Mouse (Mus musculus) forebrain, embryonic 16.5 days (tissue): ENCODE data around the gene Lin52. TPM values are rescaled to one million over a fixed set of nuclear protein-coding genes. Genes with fewer than 3 reads are reported as not detected.
"Not testable (repeated sequence)": the region's sequence is repeated elsewhere in the genome, so short reads cannot be mapped to it uniquely, and the experiment has no call there.

Source experiments
- ATAC-seq: fragments of 200-750 bp; cut with Nextera tagmentation; 2 replicates; pipeline ENCODE4 v1.8.0; 2017; ENCODE audit warnings: mild to moderate bottlenecking, moderate library complexity
- H3K27ac ChIP-seq: fragments of 300-500 bp; sonication (generic); 2 replicates; pipeline ENCODE4 v1.5.1; 2014; ENCODE audit warnings: low read length, control low read depth
- H3K27me3 ChIP-seq: fragments of 300-500 bp; sonication (generic); replicated peaks from 2 replicates; pipeline ENCODE4 v1.6.1; 2014; ENCODE audit warnings: low read length; ENCODE audit not compliant: control insufficient read depth, insufficient read depth
- H3K36me3 ChIP-seq: fragments of 300-500 bp; sonication (generic); 2 replicates; pipeline ENCODE4 v1.6.1; 2014; ENCODE audit not compliant: control insufficient read depth, insufficient read depth
- H3K4me1 ChIP-seq: fragments of 300-500 bp; sonication (generic); replicated peaks from 2 replicates; pipeline ENCODE4 v1.6.1; 2014; ENCODE audit warnings: low read length; ENCODE audit not compliant: control insufficient read depth, insufficient read depth
- H3K4me2 ChIP-seq: fragments of 300-500 bp; sonication (generic); 2 replicates; pipeline ENCODE4 v1.6.1; 2014; ENCODE audit warnings: mild to moderate bottlenecking, low read length, control low read depth
- H3K4me3 ChIP-seq: fragments of 300-500 bp; sonication (generic); replicated peaks from 2 replicates; pipeline ENCODE4 v1.5.1; 2014; ENCODE audit warnings: mild to moderate bottlenecking, low read length, control low read depth
- H3K9ac ChIP-seq: fragments of 300-500 bp; sonication (generic); replicated peaks from 2 replicates; pipeline ENCODE4 v1.6.1; 2014; ENCODE audit warnings: low read depth, low read length, control low read depth
- H3K9me3 ChIP-seq: fragments of 300-500 bp; sonication (generic); 2 replicates; pipeline ENCODE4 v1.6.1; 2016; ENCODE audit warnings: low read length; ENCODE audit not compliant: control insufficient read depth
- WGBS: fragments of 180-500 bp; shearing (Covaris S2); extraction: QIAGEN DNeasy Blood & Tissue Kit; methylation state at CpG from one replicate; pipeline ENCODE4 v1.1.7; 2014; 5-methylcytosine and 5-hydroxymethylcytosine counted together
- polyA plus RNA-seq: library from polyadenylated mRNA; unstranded; fragments of >200 nt; fragmentation: Nextera tagmentation; extraction: Ambion mirVana; gene quantifications from 2 replicates; pipeline ENCODE4 v1.2.1, GENCODE M21; 2015

The Lin52 gene
- polyA plus RNA-seq, 1 experiment from 2014 or later = 40.3 TPM

DNA sequence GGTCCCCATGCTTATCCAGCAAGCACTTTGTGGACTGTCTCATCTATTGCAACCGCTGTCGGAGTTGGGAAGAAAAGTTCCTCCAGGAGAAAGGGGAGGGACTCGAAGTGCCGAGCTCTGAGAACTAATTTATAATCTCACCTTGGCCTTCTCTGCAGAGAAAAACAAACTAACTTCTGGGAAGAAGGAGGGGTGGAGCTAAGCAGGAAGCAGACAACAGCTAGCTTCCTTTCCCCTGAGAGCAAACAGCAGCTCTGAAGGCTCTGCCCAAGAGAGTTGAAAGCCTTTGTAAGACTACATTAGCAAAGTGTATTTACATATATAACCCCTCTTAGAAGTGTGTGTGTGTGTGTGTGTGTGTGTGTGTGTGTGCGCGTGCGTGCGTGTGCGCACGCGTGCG is 74.2 kb downstream of the Lin52 start:
- H3K9me3 ChIP-seq = no peaks in the 10 kb centered on the region; the same call in 1 of the 2 replicates
- H3K4me3 ChIP-seq = no peak overlapping the region
- H3K9ac ChIP-seq = no peak overlapping the region
- H3K27me3 ChIP-seq = no peaks in the 10 kb centered on the region
- H3K4me2 ChIP-seq = no peak overlapping the region
- H3K27ac ChIP-seq = no peak overlapping the region
- H3K4me1 ChIP-seq = peaks cover 11% of the 10 kb centered on the region
- 84% methylated on average over 12 of the region's 12 CpGs for WGBS
- ATAC-seq = no peak
- no peaks in the 10 kb centered on the region for H3K36me3 ChIP-seq

DNA sequence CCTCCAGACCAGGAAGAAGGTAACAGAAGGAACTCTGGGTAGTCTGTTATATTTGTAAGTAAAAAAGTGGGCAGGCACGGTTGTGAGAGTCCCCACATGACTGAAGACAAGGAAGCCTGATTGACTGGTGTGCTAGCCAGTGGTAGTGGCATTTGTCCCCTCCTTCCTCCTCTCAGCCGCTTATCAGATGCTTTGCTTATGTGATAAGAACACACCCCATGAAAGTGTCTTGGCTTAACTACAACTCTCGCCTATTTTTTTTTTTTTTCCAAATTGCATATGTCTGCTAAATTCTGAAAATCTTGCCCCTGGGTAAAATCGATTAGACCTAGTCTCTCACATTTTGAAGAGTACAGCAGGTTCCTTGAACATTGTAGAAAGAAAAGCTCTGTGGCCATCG is 79.2 kb downstream of the Lin52 start:
- H3K4me2 ChIP-seq = no peak overlapping the region
- H3K9me3 ChIP-seq = no peaks in the 10 kb centered on the region; the same call in 1 of the 2 replicates
- H3K36me3 ChIP-seq = no peaks in the 10 kb centered on the region
- WGBS = 88% methylated on average over 5 of the region's 5 CpGs
- no peaks in the 10 kb centered on the region for H3K27me3 ChIP-seq
- H3K27ac ChIP-seq = no peak overlapping the region
- no peak overlapping the region for H3K9ac ChIP-seq
- no peak overlapping the region for H3K4me3 ChIP-seq
- ATAC-seq = no peak
- H3K4me1 ChIP-seq = peaks cover 28% of the 10 kb centered on the region

DNA sequence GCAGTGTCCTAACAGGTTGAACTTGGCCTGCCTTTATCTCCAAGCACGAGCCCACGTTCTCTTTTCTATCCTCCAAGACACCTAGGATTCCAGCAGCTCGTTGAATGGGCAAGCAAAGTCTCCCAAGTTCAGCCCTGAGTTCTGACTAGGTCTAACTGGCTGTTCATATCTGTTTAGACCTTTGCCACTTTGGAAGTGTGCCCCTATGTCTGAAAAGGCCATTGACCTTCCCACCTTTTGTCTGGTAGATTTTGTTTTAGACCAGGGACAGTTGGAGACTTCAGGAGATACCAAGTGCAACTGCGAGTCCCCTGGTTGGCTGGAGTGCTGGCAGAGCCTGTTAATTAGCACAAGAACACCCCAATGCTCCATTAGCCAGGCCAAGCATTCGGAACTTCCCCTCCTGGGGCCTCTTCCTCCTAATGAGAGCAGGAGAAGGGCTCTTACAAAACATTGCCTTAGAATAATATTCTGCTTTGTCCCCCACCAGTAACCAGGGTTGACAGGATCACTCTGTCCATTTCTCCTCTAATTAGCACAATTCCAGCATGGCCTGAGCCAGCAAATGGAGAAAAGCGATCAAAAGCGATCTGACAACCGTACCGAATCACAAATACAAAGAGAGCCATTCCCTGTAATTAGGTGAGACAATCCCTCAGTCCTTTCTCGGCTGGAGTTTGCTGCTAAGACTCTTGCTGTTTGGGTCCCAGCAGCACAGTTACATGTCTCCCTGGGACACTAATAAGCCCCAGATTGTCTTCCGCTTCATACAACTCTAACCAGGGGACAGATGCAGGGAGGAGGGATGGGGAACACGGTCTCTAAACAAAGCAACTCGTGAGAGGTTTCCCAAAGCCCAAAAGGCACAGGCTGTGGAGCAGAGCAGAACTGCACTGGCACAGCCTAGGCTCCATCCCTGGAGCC is 80.9 kb downstream of the Lin52 start:
- H3K27me3 ChIP-seq = no peaks in the 10 kb centered on the region
- H3K9me3 ChIP-seq = no peaks in the 10 kb centered on the region
- no peak overlapping the region for H3K4me3 ChIP-seq
- no peaks in the 10 kb centered on the region for H3K36me3 ChIP-seq
- no peak overlapping the region; the same call in 1 of the 2 replicates for H3K4me2 ChIP-seq
- peak; percentile 93 for ATAC-seq
- H3K9ac ChIP-seq = no peak overlapping the region
- 6% methylated on average over 13 of the region's 13 CpGs for WGBS
- H3K4me1 ChIP-seq = peaks cover 24% of the 10 kb centered on the region
- H3K27ac ChIP-seq = peak overlapping the region; percentile 52

GRCm38 (mm10) chr12:84532830-84533199 is 81.6 kb downstream of the Lin52 start:
- no peaks in the 10 kb centered on the region for H3K27me3 ChIP-seq
- H3K27ac ChIP-seq = peak overlapping the region; percentile 52
- H3K9ac ChIP-seq = no peak overlapping the region
- 17% methylated on average over 8 of the region's 8 CpGs for WGBS
- ATAC-seq = no peak
- H3K4me3 ChIP-seq = no peak overlapping the region
- H3K4me1 ChIP-seq = peaks cover 24% of the 10 kb centered on the region
- no peaks in the 10 kb centered on the region for H3K9me3 ChIP-seq
- H3K4me2 ChIP-seq = no peak overlapping the region
- no peaks in the 10 kb centered on the region for H3K36me3 ChIP-seq

- H3K4me3 ChIP-seq = no peak overlapping the region
- H3K27ac ChIP-seq = no peak overlapping the region
- no peak overlapping the region for H3K4me2 ChIP-seq
- no peaks in the 10 kb centered on the region for H3K27me3 ChIP-seq
- H3K36me3 ChIP-seq = no peaks in the 10 kb centered on the region
- 61% methylated on average over 7 of the region's 7 CpGs for WGBS
- no peak overlapping the region for H3K9ac ChIP-seq
- peaks cover 27% of the 10 kb centered on the region for H3K4me1 ChIP-seq
- no peaks in the 10 kb centered on the region for H3K9me3 ChIP-seq
- no peak for ATAC-seq
Measured at GRCm38 (mm10) chr12:84533706-84534486, 82.7 kb downstream of the Lin52 start.

GRCm38 (mm10) chr12:84539537-84539936 is 88.3 kb downstream of the Lin52 start:
- not testable (repeated sequence) for H3K4me2 ChIP-seq, H3K9ac ChIP-seq, H3K36me3 ChIP-seq, H3K9me3 ChIP-seq, H3K27me3 ChIP-seq, ATAC-seq, H3K4me3 ChIP-seq, H3K27ac ChIP-seq
- H3K4me1 ChIP-seq = peaks cover 12% of the 10 kb centered on the region
- 81% methylated on average over 2 of the region's 3 CpGs for WGBS

GRCm38 (mm10) chr12:84541391-84541958 is 90.3 kb downstream of the Lin52 start:
- no peak overlapping the region for H3K4me3 ChIP-seq

DNA sequence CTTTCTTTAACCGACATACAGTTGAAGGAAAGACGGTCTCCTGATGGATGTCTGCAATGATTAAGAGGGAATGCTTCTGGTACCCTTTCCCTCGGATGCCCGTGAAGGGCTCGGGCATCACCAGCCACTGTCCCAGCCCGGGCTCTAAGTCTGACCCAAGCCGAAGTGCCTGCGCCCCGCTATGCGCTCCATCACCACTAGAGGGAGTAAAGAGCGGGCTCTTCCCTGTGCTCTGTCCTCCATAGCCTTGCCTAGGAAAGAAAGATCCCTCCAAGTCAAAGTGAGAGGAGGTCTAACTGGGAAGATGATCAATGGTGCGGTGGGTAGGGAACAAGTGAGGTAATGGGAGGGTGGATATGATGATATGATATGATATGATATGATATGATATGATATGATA is 94.8 kb downstream of the Lin52 start:
- no peak overlapping the region for H3K4me2 ChIP-seq
- no peak overlapping the region for H3K4me3 ChIP-seq
- ATAC-seq = peak; percentile 82
- no peaks in the 10 kb centered on the region for H3K36me3 ChIP-seq
- no peak overlapping the region for H3K9ac ChIP-seq
- H3K9me3 ChIP-seq = no peaks in the 10 kb centered on the region
- peaks cover 10% of the 10 kb centered on the region for H3K4me1 ChIP-seq
- no peaks in the 10 kb centered on the region for H3K27me3 ChIP-seq
- no peak overlapping the region for H3K27ac ChIP-seq
- 2% methylated on average over 12 of the region's 12 CpGs for WGBS

More at GRCm38 (mm10) chr12:84541391-84541958, 90.3 kb downstream of the Lin52 start:
- H3K27me3 ChIP-seq = no peaks in the 10 kb centered on the region
- H3K4me1 ChIP-seq = peaks cover 12% of the 10 kb centered on the region
- 16% methylated on average over 11 of the region's 11 CpGs for WGBS
- H3K36me3 ChIP-seq = no peaks in the 10 kb centered on the region
- ATAC-seq = no peak; the same call in 1 of the 2 replicates
- H3K9me3 ChIP-seq = no peaks in the 10 kb centered on the region
- no peak overlapping the region for H3K9ac ChIP-seq
- no peak overlapping the region for H3K27ac ChIP-seq
- H3K4me2 ChIP-seq = no peak overlapping the region

- no peaks in the 10 kb centered on the region for H3K9me3 ChIP-seq
- H3K36me3 ChIP-seq = no peaks in the 10 kb centered on the region
- H3K9ac ChIP-seq = no peak overlapping the region
- H3K27ac ChIP-seq = no peak overlapping the region
- H3K27me3 ChIP-seq = no peaks in the 10 kb centered on the region
- WGBS = 58% methylated on average over 2 of the region's 2 CpGs
- no peak overlapping the region for H3K4me3 ChIP-seq
- H3K4me1 ChIP-seq = peaks cover 8% of the 10 kb centered on the region
- no peak for ATAC-seq
- no peak overlapping the region for H3K4me2 ChIP-seq
Measured at GRCm38 (mm10) chr12:84546577-84547085, 95.4 kb downstream of the Lin52 start.
